Mouse (Mus musculus) myocyte (in vitro differentiated cells): ENCODE results near the gene Nprl2.

Experiments
- CEBPB ChIP-seq: IDR thresholded peaks from 2 replicates; pipeline ENCODE4 v1.6.1; 2011; ENCODE audit warnings: mild to moderate bottlenecking, moderate library complexity; ENCODE audit not compliant: poor library complexity, insufficient read depth, severe bottlenecking
- E2F4 ChIP-seq: IDR thresholded peaks from one replicate; pipeline ENCODE4 v1.6.1; 2011; ENCODE audit warnings: mild to moderate bottlenecking, control low read depth, moderate library complexity; ENCODE audit not compliant: insufficient read depth
- MAX ChIP-seq: IDR thresholded peaks from one replicate; pipeline ENCODE4 v1.6.1; 2011; ENCODE audit warnings: low read depth, mild to moderate bottlenecking, control low read depth
- MYOG ChIP-seq, 3 experiments: IDR thresholded peaks; one replicate each; pipeline ENCODE4 v1.6.1; 2011; ENCODE audit warnings: control low read depth in 2 of 3, low read depth in 2 of 3, mild to moderate bottlenecking in 2 of 3; ENCODE audit not compliant: insufficient read length in 2 of 3, control insufficient read depth in 1 of 3, insufficient read depth in 1 of 3
- POLR2A ChIP-seq: IDR thresholded peaks from one replicate; pipeline ENCODE4 v1.6.1; 2011; ENCODE audit warnings: low read depth, mild to moderate bottlenecking, control low read depth, moderate library complexity; ENCODE audit not compliant: insufficient read length
- POLR2AphosphoS2 ChIP-seq: IDR thresholded peaks from one replicate; pipeline ENCODE4 v1.6.1; 2011; ENCODE audit warnings: low read depth, control low read depth; ENCODE audit not compliant: insufficient read length
- TCF12 ChIP-seq: IDR thresholded peaks from one replicate; pipeline ENCODE4 v1.6.1; 2011; ENCODE audit warnings: mild to moderate bottlenecking, control low read depth; ENCODE audit not compliant: poor library complexity, insufficient read depth, severe bottlenecking
- USF1 ChIP-seq: IDR thresholded peaks from one replicate; pipeline ENCODE4 v1.6.1; 2011; ENCODE audit warnings: low read depth, mild to moderate bottlenecking, control low read depth, moderate library complexity

DNA sequence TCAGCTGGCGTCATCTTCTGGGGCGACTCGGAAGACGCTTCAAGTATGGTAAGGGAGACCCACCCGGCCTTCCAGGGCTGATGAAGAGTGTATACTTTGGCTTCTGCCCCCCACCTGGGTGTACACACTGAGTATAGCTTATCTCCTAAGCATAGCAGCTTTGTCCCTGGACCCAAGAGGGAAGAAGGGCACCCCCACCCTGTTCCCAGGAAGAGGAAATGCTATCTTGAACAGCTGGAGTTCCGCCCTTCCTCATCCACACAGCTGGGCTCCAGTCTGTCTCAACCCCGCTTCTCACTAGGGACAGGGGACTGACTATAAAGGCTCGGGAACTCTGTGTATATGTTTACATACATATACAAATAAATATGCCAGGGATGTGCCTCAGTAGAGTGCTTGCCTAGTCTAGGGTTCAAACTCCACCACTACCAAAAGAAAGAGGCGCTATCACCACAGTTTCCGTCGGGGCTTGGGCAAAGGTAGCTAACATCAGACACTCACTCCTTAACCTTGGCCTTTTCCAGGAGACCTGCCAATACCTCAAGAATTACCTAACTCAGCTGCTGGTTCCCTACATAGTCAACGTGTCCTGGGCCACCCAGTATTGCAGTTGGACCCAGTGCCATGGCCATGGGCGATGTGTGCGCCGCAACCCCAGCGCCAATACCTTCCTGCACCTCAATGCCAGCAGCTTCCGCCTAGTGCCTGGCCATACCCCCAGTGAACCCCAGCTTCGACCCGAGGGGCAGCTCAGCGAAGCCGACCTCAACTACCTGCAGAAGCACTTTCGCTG, 29.7 kb downstream of the Nprl2 start:
- TF ChIP-seq TCF12 = no peak
- no peak for TF ChIP-seq CEBPB
- TF ChIP-seq USF1 = no peak
- no peak for TF ChIP-seq MYOG (IDR thresholded peaks at IDR 0.05; ENCODE audit: control insufficient read depth in 1 of 3, insufficient read depth in 1 of 3, insufficient read length in 2 of 3, low read depth in 2 of 3)
- no peak for TF ChIP-seq E2F4
- no peak for TF ChIP-seq POLR2A
- TF ChIP-seq MAX = no peak
- no peak for TF ChIP-seq POLR2AphosphoS2
